Mouse (Mus musculus) left cerebral cortex, postnatal 10 days (tissue): ENCODE results near the gene Gm3594. TPM values are rescaled to one million over a fixed set of nuclear protein-coding genes. Genes with fewer than 3 reads are reported as not detected.
"Not testable (repeated sequence)": the region's sequence is repeated elsewhere in the genome, so short reads cannot be mapped to it uniquely, and the experiment has no call there.

Experiments used
- DNase-seq, 2 experiments: peaks; one replicate each; pipeline ENCODE4 v3.0.0; 2021 to 2022; ENCODE audit warnings: low spot score in 2 of 2, mixed read lengths in 1 of 2; ENCODE audit errors: extremely low spot score in 1 of 2
- intact Hi-C: fragments of 180-260 bp; cut with DNase I; formaldehyde crosslinking; loops from one replicate; pipeline ENCODE4 v1.15.1; 2025
- total RNA-seq, 2 experiments: library from RNA; stranded (reverse); gene quantifications; 2 replicates each; pipeline ENCODE4 v1.2.3; 2021

The Gm3594 gene
- total RNA-seq: not detected

DNA sequence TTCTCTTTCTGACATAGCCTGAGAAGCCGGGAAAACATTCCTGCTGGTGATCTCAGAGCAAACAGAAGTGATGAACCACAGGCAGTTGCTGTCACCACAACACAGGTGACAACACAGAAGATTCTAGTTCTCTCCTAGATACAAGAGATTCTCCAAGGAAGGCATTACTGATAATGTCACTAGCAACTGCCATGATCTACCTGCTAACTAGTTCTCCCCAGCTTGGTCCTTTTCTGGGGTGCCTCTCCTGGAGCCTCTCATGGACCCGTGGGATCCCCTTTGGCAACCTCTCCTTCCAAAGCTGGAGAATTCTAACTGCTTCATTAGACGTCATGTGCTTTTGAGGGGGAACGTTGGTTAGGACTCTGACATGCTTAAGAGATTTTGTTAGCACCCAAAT, at the start of gene Gm3594:
Gene Gm3594 (minus strand): TSS at position 101 of the 400 bp plus-strand sequence.
- DNase-seq, intact Hi-C loops: not testable (repeated sequence)

DNA sequence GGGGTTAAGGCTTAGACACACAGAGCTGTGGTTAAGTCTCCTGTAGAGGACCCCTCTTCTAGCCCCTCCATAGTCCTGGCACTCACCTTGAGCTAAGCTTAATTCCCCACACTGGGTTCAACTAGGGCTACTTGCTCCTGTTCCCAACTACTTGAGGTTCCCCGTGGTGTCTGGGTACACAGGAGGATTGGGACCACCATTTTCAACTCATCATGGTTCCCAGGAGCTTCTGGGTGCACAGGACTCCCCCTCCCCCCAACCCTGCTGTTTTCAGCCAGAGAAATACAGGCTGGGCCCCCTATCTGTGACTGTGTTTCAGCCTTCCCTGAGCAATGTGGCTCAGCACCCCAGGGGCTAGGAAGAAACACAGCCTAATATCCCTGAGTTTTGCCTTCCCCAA, 41.9 kb upstream of the Gm3594 start:
- peak in 1 of 2 experiments; percentile 26 for DNase-seq
- intact Hi-C loops: not testable (repeated sequence)

DNA sequence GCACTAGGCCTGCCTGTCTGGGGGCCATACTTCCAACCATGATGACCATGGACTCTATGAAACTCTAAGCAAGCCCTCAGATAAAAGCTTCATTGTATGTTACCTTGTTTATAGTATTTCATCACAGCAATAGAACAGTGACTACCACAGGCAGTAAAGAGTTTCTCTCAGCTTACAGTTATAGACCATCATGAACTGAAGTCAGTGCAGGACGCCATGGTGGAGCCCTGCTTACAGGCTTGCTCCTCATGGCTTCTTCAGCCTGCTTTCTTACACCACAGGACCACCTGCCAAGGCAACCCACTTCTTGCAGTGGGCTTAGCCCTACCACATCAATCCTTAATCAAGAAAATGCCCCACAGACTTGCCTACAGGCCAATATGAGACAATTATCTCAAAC, 41.1 kb upstream of the Gm3594 start:
- peak in 1 of 2 experiments; percentile 15 for DNase-seq
- intact Hi-C loops: not testable (repeated sequence)

DNA sequence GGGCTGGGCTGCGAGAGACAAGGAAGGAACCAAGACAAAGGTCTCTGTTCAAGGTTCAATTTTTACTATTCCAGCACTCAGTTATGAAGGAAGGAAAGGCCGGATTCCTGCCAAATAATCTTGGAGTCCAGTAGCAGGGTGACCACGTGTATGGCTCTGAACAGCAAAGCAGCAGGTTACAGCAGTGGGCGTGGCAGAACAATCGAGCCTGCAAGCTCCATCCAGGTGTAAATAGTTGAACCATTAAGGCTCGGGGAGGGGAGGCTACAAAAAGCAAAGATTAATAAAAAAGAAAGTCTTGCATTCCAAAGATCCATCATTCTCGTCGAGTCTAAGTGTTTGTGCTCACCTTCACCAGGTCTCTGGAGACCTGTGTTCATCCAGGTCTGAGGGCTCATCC, 37.7 kb upstream of the Gm3594 start:
- peak in 1 of 2 experiments; percentile 22 for DNase-seq
- intact Hi-C loops: not testable (repeated sequence)

DNA sequence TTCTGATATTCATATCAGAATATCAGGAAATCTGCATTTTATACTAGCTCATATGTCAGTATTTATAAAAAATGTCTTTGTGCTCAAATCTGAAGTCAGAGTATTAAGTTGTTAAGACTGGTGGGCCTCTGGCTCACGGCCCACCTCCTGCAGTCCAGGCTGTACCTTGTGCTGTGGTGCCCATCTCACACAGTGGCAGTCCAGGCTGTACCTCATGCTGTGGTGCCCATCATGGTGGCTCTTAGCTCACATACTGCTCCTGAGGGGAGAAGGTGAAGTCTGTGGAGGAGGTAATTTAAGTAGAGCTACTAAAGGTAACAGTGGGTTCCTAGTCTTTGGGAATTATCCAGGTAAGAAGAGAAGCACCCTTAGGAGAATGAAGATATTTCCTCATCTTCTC, 27.4 kb upstream of the Gm3594 start:
- DNase-seq, intact Hi-C loops: not testable (repeated sequence)

DNA sequence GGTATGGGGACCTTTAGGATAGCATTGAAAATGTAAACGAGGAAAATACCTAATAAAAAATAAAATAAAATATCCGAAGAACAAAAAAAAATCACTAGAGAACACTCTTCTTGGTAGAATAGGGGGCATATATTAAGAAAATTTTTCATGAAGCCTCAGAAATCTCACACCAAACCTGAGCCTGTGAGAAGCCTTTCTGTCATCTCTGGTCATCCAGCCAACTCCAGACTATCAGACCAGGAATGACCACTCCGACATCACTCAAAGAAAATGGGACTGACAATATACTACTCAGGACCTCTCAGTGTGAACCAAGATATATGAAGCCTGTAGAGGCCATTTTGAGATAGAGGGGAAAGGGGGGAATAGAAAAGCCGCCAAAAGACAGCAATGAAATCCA, 3.6 kb downstream of the Gm3594 start:
- intact Hi-C loops: not testable (repeated sequence)
- DNase-seq: peak in 1 of 2 experiments; percentile 9

DNA sequence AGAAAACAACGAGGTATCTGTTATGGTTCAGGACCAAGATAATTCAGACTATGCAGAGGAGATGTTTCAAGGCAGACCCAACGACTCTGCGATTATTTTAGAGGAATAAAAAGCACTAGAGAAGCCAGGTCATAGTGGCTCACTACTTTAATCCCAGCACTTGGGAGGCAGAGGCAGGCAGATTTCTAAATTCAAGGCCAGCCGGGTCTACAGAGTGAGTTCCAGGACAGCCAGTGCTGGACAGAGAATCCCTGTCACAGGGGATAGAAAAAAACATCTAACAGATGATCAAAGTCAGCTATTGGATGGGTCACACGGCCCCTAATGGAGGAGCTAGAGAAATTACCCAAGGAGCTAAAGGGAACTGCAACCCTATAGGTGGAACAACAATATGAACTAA, 4.2 kb downstream of the Gm3594 start:
- peak in 1 of 2 experiments; percentile 16 for DNase-seq
- intact Hi-C loops: not testable (repeated sequence)

DNA sequence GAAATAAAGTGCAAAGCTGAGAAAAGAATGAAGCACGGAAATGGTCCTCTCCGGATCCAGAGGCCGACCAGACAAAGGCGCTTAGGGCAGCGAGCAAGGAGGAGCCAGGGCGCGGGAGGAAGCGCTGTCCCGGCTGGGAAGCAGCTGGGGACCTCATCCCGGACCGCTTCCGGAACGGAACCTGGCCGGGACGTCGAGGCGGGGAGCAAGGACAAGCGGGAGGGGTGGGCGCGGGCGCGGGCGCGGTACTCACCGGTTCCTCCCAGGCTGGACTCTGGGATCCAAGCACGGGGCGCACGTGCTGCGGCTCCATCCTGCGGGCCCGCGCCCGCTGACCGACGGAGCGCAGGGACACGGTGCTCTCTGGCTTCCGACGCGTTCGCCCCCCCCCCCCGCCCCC, 17.6 kb downstream of the Gm3594 start:
- intact Hi-C loops: not testable (repeated sequence)
- peak; percentile 7 to 56 for DNase-seq

DNA sequence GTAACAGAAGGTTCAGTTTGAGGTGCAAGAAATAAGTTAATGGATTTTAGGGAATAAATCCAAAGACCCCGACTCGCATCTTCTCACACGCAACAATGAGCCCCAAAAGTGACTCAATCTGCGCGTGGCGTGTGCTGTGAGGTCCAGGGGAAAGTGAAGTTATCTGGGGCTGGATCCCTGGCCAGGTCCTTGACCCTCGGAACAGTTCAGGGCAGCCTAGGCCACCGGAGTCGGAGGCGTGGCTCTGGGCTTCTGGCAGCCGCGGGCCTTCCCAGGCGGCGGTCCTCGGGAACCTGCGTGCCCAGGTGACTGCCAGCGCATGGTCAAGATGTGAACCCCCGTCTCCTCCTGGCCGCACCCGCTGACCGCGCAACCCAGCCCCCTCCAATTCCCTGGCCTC, 18.1 kb downstream of the Gm3594 start:
- peak in 1 of 2 experiments; percentile 25 for DNase-seq
- intact Hi-C loops: not testable (repeated sequence)

DNA sequence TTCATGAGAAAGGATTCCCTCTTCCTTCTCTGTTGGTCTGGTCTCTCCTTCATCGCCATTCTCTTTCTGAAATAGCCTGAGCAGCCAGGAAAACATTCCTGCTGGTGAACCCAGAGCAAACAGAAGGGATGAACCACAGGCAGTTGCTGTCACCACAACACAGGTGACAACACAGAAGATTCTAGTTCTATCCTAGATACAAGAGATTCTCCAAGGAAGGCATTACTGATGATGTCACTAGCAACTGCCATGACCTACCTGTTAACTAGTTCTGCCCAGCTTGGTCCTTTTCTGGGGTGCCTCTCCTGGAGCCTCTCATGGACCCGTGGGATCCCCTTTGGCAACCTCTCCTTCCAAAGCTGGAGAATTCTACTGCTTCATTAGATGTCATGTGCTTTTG, 32.0 kb downstream of the Gm3594 start, which contains the start of gene Gm3591:
Gene Gm3591 (minus strand): TSS at position 101 of the 400 bp plus-strand sequence.
- intact Hi-C loops, DNase-seq: not testable (repeated sequence)

DNA sequence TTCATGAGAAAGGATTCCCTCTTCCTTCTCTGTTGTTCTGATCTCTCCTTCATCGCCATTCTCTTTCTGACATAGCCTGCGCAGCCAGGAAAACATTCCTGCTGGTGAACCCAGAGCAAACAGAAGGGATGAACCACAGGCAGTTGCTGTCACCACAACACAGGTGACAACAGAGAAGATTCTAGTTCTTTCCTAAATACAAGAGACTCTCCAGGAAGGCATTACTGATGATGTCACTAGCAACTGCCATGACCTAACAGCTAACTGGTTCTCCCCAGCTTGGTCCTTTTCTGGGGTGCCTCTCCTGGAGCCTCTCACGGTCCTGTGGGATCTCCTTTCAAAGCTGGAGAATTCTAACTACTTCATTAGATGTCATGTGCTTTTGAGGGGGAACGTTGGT, 54.2 kb downstream of the Gm3594 start, which contains the start of gene Gm16440:
Gene Gm16440 (minus strand): TSS at position 101 of the 400 bp plus-strand sequence.
- intact Hi-C loops, DNase-seq: not testable (repeated sequence)

Other genes starting within 250 kb of the Gm3594 start
- gene Gm21560, start 225.3 kb downstream of the Gm3594 start, total RNA-seq: 1 to 10 TPM; 1.7 to 2.4 TPM
- gene Gm3411, start 157.4 kb downstream of the Gm3594 start, total RNA-seq: 1 to 10 TPM; 3.6 to 5.2 TPM
- not detected for gene Gm21103, start 139.8 kb downstream of the Gm3594 start, total RNA-seq
- gene Gm3618, start 100.9 kb downstream of the Gm3594 start, total RNA-seq: not detected
- not detected for gene Gm16440, start 54.3 kb downstream of the Gm3594 start, total RNA-seq
- 1 to 10 TPM; 2.0 to 7.0 TPM for gene Gm3591, start 32.1 kb downstream of the Gm3594 start, total RNA-seq
- not detected for gene Gm8356, start 92.7 kb upstream of the Gm3594 start, total RNA-seq
- gene Gm3629, start 146.0 kb upstream of the Gm3594 start, total RNA-seq: 1 to 10 TPM in 1 of 2 experiments, under 1 TPM in 1; 0.60 to 1.4 TPM
- not detected for gene Gm3460, start 177.8 kb upstream of the Gm3594 start, total RNA-seq
- gene Gm10251, start 239.6 kb upstream of the Gm3594 start, total RNA-seq: not detected